Mouse (Mus musculus) layer of hippocampus, postnatal 25 days (tissue): Measurements from ENCODE around the gene Poc1b. TPM values are rescaled to one million over a fixed set of nuclear protein-coding genes. Genes with fewer than 3 reads are reported as not detected.
A peak's percentile ranks its signal among the peaks of the same experiment; 100 is the strongest.

Experiments
- DNase-seq, 2 experiments: peaks; one replicate each; pipeline ENCODE4 v3.0.0; 2022; ENCODE audit warnings: mixed read lengths in 2 of 2, low spot score in 1 of 2; ENCODE audit errors: extremely low spot score in 1 of 2
- total RNA-seq, 2 experiments: library from RNA; stranded (reverse); gene quantifications; 2 replicates each; pipeline ENCODE4 v1.2.3; 2021

Poc1b gene
- total RNA-seq, result 1 to 10 TPM; 6.5 to 8.2 TPM

DNA sequence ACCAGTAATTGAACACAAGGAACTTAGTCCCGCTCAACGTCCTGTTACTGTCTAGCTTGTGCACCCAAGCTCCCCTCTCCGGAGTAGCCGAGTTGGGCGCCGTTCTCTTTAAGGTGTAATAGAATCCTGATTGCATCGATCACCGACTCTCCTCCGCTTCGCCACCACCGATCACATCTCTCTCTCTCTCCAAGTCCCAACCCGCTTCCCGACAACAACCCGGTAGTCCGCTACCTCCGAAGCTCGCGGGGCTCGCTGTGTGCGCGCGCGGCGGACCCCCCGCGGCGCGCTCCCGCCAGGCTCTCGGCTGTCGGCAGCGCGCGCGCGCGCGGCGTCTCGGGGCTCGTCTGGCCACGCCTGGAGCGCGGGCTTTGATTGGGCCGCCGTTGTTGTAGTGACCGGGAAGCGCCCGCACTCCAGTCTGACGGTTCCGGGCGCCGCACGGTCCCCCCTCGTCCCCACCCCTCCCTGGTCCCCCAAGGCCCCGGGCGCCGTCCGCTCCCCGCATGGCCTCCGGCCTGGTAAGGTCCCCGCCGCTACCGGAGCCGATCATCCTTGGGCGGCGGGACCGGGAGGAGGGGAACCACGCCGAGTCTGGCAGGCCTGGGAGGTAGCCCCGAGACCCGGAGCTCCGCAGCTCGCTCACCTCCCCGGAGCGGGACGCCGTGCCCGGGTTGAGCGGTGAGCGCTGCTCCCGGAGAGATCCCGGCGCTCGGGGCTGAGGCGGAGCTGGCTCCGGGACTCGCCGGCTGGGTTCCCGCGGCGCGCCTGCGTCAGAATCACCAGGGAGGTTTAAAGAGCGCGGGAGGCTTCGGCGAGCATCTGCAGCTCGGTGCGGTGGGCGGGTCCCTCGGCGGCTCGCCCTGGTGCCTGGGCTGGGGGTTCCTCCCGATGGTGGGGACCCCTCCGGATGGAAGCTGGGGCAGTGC is at the start of gene Poc1b:
TSS of gene Poc1b (plus strand) at position 334 of the 929 bp plus-strand sequence.
- DNase-seq, result peak; percentile 69 to 79

DNA sequence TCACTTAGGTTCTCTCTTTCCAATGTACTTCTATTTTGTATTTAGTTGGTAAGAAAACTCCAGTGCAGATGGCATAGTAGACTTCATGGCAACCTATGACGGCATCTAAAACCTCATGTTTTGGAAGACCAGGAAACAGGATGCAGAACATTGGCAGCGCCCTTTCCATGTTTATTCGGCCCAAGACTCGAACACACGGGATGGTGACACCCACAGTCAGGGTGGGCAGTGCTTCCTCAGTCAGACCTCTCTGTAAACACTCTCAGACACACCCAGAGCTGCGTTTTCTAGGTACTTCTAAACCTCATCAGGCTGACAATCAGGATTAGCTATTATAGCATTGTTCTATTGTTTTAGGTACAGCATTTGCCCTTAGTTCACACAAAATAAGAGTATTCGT is 46.2 kb upstream of the Poc1b start:
- no peak for DNase-seq

DNA sequence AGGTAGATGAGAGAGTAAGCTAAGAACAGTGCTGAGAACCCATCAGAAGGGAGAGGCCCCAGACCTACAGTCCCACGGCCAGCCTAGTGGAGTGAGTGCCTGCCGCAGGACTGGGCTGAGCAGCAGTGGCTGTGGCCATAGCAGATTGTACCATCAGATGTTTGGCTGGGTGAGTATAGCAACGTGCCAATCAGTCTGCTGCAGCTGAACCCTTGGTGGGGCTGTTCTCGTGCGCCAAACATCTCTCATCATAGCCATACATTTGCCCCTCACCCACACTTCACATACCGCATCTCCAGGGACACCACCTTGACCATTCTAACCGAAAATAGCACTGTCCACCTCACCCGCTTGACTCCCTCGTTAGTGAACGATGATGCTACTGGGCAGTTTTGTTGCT is 45.4 kb upstream of the Poc1b start:
- DNase-seq, result no peak

DNA sequence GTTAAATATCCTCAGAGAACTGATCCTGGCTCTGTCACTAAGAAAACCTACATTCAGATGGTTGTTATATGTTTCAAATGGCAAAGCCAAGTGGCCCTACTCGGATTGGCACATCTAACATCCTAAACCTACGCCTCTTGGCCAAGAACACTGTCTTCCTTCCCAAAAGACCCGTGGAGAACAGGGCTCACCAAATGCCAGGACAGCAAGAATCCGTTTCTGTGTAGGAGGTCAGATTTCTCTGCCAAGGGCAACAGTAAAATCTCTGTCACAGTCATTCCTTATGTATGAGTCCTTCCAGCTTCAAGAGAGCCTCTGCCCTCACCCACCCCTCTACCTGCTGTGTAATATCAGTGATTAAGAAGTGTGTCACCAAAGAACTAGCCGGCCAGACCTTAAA is 44.3 kb upstream of the Poc1b start:
- DNase-seq, result no peak

DNA sequence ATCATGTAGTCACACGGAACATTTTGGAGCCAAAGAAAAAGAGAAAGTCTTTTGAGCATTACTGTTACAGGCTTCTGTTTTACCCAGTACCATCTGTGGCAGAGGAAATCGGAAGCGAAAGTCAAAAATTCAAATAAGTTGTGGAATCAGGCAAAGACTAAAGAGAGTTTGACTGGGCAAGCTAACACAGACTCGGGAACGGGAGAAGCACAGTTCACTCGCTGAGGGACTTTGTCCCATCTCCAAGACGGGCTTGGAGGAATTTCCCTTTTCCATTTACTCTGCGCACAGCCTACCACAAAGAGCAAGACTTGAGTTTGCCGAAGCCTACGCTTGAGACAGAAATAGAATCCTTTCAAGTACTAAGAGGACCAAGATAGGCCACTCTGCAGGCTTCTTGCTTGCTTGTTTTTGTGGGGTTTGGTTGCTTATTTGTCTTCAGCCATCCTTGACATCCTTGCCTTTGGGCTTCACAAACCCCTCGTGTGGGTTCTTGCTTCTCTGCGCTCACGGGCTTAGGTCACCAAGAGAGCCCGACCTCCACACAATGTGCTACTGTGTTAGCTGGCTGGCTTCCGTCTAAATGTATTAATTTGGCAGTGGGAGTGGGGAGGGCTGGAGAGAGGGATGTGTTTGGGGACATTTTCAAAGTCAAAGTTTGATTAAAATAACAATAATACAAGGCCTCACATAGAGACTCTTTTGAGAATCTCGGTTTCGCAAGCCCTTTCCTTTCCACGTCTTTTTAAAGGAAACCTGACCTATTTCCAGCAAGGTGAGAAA is 30.5 kb upstream of the Poc1b start:
- no peak for DNase-seq

DNA sequence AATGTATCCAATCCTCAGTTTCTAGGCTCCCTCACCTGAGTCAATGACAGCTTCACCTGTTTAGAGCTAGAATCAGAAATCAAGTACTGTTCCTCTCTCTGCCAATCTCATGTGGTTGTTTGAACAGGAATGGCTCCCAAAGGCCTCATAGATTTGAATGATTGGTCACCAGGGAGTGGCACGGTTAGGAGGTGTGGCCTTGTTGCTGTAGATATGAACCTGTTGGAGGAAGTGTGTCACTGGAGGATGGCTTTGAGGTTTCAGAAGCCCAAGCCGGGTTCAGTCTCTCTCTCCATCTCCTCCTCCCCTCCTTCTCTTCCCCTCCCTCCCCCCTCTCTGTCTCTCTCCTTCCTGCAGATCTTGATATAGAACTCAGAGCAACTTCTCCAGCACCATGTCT is 28.2 kb upstream of the Poc1b start:
- DNase-seq, result no peak

DNA sequence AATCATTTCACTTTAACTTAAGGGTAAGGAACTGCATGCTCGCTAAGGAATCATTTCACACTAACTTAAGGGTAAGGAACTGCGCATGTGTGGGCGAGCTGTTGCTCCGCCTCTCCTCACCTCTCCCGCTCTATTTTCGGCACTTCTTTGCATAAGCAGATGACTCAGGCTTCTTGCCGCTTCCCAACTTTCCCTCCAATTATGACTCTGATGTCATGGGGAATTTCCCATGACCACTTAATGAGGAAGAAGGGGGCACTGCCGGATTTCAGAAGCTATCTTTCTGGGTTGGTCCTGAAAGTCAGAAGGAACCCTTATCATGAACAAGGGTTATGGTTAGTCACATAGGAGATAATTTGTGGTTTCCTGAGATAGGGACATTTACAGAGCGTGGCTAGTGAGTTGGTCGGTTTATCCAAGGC is 25.3 kb upstream of the Poc1b start:
- DNase-seq, result no peak

DNA sequence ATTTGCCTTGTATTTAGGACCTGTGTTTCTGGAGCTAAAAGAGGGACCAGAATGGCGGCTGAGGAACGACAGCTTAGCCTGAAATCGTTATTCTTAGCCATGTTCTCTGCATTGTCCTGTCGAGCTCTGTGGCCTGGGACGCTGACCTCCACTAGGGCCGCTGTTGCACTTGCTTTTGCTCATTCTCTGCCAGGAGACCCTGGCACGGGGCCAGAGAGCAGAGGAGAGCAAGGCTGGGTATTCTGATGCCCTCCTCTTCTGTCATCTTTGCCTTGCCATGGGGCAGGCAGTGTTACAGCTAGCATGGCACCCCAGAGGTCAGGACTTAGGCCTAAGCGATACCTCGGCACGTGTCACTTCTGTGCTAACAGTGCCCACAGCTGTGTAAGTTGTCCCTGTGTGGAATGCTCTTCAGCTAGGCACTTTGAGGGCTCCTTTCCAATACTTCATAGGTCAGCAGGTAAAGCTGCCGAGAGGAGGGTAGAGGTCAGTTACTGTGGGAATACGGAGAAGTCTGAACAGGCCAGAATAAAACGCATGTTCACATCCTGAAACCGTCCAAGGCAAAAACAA is 23.3 kb upstream of the Poc1b start:
- no peak for DNase-seq

DNA sequence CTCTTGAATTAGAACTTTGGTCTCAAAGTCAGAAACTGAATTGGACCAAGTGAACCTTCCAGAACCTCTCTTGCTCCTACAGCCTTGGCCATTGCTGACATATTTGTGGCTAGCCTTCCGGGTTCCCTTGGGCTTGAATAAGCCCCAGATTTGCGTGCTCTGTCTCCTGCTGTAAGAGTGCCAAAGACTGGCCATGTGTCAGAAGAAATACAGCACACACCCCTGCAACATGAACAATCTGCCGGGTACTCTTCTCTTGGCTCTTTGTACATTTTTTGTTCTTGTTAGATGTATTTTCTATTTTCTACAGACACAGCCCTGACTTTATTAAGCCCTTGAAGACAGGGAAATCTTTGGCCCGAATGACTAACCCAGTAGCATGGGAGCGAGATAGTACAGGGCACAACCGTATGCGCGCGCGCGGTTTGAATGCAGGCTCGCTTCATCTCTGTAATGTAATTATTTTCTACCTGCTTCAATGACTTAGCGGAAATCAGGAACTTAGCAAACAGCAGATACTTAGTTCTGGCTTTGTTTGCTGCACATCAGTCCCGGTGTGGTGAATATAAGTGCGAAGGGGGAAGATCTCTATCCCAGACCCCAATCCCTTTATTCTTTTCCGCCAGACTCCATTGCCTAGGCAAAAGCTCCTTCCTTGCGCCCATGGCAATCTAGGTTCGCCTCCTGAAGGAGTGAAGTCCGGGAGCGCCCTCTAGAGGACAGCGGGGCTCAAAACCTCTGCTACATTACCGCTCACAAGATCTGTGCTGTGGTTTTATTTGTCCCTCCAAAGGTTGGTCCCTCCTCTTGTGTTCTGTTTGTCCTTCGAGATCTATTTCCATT is 22.2 kb upstream of the Poc1b start:
- peak; percentile 89 to 99 for DNase-seq

DNA sequence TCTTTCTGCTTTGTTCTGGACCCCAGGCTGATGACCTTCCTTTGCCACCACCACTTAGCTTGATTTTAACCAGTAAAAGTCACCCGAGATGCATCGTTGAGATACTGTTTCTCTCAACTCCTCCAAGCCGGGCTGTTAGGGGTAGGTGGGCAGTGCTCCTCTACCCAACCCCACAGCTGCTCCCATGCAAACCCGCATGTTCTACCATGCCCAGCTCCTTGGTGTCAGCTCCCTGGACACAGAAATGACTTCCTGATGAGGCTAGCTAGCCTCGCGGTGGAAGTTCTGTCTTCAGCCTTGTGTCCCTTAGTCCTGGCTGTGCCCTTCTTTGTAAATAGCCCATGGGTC is 21.6 kb upstream of the Poc1b start:
- no peak for DNase-seq

DNA sequence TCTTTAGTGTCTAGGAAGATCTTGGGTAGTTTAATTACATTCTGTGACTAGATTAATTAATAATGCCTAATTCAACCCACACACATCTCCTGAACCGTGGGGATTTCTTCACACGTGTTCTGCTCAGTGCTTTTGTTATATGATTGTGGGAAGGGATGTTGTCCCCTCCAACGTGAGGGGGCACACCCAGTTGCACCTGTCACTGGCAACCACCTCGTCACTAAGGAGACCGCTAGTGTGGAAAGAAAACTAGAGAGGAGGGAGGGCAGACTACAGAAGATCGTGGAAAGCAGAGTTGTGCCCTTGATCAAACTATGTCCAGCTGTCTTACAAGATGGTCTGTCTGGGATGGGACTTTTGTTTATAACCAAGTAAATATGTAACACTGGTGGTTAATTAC is 20.8 kb upstream of the Poc1b start:
- no peak for DNase-seq

DNA sequence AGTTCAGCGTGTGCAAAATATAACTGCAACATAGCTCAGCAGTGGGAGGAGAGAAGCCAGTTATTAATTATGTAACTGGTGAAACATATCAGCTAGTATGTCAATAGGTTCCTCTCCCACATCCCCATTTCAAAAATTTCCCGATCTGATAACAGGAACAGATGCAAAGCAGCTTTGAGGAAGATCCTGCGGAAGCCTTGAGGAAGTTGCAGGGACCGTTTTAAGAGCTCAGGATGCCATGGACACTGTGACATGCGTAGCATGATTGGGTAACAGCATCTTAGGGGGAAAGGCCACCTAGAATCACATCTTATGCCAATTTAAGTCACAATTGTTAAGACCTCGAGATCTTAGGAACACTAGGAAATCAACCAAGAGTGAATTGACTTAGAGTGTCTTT is 16.9 kb upstream of the Poc1b start:
- DNase-seq, result no peak

DNA sequence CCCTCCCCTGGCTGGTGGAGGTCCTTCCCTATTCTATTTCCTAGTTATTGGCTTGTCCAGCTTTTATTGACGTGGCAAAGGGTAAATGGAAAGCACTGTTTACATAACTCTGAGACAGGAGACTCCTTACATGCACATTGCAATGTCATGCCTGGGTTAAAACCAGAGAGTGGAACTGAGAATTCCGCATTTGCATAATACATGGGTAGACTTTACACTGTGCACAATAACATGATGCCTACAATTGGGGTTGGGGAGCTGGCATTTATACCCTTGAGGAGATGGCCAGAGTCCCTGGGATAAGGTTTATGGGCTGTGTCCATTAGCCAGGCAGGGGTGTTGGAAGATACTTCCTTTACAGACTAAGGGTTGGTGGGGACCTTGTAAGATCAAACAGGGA is 13.5 kb upstream of the Poc1b start:
- DNase-seq, result no peak

DNA sequence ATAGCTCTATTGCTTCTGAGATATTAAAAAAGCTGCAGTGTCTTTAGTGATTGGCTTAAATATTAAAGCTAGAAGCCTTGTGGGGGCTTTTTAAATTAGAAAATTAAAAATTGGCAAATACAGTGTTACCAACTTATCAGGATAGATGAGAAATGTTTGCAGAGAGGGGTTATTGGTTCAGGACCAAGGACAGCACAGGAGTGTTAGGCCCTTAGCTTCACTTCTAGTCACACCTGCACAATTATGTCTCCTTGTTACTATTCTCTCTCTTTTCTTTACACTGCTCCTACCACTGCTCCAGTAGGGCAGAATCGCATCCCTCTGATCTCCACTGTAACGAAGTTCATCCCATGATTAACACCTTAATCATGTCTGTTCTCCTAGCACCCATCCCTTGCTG is 11.7 kb upstream of the Poc1b start:
- no peak for DNase-seq

DNA sequence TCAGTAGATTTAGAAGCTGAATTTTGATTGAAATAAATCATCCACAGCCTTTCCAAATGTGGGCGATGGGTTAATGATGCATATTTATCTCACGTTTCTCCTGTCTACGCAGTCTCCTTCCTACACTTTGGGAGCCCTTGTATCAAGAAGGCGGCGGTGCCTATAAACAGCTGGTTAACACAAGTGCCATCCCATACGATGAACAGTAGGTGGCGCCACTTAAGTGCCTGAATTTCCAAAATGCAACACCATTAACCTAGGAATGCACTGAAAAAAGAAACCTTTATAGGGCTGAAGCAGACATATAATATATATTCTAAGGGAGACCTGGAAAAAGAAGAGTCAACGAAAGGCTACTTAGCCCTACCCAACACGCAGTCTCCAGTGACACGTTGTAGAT is 9.5 kb upstream of the Poc1b start:
- DNase-seq, result peak in 1 of 2 experiments; percentile 53

DNA sequence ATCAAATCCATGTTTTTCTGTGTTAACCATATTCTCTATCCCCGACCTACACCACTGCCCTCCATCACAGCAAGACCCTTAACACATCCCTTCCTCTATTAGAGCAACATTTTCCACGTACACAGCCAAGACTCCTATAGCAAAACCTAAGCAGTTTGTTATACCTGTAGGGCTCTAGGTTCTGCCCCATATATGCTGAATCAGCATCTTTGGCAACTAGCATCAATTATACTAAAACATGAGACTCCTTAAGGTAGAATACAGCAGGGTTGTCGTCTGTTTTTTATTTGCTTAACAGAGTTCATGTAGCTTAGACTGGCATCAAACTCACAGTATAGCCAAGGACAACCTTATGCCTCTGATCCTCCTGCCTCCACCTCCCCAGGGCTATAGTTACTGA is 1.3 kb upstream of the Poc1b start:
- DNase-seq, result no peak

DNA sequence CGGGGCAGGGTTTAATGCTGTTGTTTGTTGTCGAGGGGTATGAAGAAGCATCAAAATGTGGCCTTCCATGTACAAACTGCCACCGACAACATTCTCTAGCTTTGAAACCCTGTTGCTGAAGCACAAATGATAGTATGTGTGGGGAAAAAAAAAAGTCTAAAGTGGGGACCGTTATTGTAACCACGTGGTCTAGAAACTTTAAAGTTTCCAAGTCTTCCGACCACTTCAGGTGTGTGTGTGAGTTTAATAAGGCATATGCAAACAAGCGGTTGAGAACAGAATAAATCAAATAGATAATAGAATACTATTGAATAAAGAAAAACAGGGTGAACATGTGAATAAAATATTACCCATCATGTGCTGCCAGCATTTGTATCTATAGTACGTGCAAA is 529 bp upstream of the Poc1b start:
- no peak for DNase-seq

DNA sequence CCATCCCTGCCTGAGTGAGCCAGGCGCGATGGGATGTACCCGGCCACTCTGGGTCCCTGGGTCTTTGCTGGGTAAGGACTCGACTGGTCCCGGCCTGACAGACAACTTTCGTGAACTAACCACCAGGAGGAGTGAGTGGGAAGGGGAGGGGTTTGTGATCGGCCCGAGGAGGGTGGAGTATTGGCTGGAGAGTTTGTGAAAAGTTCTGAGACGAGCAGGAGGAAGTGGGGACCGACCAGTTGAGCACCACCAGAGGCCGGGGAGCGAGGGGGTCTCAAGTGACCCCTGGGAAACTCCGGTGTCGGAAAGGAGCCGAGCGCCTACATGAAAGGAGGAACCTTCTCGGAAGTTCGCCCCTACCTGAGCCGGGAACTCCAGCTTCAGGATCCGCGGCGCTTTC is 1.1 kb downstream of the Poc1b start, which contains the start of gene Galnt4:
TSS of gene Galnt4 (plus strand) at position 196 of the 400 bp plus-strand sequence.
- peak; percentile 38 to 40 for DNase-seq

DNA sequence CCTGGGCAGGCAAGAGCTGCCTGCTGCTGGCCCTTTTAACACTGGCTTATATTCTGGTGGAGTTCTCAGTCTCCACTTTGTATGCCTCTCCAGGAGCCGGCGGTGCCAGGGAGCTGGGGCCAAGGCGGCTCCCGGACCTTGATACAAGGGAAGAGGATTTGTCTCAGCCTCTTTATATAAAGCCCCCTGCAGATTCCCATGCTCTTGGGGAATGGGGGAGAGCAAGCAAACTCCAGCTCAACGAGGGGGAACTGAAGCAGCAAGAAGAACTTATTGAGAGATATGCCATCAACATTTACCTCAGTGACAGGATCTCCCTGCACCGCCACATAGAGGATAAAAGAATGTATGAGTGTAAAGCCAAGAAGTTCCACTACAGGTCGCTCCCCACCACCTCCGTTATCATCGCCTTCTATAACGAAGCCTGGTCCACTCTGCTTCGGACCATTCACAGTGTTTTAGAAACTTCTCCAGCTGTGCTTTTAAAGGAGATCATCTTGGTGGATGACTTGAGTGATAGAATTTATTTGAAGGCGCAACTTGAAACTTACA is 1.7 kb downstream of the Poc1b start:
- no peak for DNase-seq

DNA sequence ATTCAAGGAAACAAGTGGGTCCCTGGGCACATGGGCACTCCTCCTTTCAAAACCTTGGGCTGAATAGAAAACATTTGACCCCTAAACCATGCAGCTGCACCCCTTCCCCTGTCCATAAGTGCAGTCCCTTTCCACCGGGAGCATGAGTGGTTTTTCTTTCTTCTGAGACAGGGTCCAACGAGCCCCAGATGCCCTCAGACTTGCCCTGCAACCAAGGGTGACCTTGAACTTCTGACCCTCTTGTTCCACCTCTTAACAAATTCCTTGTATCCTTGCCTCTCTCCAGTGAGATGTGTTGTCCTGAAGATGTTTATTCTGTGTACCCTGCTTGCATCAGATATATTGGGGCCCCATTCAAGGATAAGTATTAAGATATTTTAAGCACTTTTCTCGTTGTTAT is 6.7 kb downstream of the Poc1b start:
- no peak for DNase-seq
